Mouse (Mus musculus): ENCODE data around the gene Hoxa4. TPM values are rescaled to one million over a fixed set of nuclear protein-coding genes. Genes with fewer than 3 reads are reported as not detected.

The Hoxa4 gene
- total RNA-seq, 2 experiments from 2014 or later = 4.1 to 4.9 TPM

DNA sequence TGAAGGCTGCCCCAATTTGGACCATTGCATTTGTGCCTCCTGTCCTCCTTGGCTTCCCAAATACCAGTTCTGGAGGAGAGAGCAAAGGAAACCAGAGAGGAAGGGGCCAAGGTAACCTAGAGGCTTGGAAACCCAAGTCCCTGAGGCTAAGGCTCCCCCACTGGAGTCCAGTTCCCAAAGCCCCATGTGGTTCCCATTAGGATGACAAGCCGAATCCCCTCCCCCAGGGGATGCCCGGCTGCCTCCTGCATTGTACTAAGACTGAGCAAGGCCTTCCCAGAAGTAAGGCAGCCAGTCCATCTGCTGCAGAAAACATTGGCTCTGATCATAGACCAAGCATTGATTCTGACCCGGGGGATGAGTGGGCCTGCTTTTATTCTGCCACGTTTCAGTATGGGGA is 20.2 kb downstream of the Hoxa4 start:
- DNase-seq = no peak
- intact Hi-C loops (cut with DNase I; ENCODE audit: low total_unique reads) = loop anchor here (1.0 kb wide), 1 partner anchor 49 kb away; no protein-coding TSS in a partner anchor

DNA sequence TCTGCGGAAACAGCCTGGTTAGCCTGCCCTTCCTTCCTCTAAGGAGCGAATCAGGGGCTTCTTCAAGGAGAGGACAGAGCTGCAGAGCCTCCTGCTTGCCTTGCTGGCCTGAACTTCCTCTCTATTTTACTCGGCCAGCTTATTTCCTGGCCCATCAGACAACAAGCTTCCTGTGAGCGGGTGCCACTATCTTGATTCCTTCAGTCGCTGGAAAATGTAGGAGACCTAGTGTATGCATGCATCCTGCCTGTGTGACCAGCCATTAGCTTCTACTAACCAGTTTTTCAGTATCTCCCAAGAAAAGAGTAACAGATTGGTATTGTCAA is 20.7 kb downstream of the Hoxa4 start:
- DNase-seq = no peak
- intact Hi-C loops (cut with DNase I; ENCODE audit: low total_unique reads) = loop anchor here (1.0 kb wide), 1 partner anchor 49 kb away; no protein-coding TSS in a partner anchor

DNA sequence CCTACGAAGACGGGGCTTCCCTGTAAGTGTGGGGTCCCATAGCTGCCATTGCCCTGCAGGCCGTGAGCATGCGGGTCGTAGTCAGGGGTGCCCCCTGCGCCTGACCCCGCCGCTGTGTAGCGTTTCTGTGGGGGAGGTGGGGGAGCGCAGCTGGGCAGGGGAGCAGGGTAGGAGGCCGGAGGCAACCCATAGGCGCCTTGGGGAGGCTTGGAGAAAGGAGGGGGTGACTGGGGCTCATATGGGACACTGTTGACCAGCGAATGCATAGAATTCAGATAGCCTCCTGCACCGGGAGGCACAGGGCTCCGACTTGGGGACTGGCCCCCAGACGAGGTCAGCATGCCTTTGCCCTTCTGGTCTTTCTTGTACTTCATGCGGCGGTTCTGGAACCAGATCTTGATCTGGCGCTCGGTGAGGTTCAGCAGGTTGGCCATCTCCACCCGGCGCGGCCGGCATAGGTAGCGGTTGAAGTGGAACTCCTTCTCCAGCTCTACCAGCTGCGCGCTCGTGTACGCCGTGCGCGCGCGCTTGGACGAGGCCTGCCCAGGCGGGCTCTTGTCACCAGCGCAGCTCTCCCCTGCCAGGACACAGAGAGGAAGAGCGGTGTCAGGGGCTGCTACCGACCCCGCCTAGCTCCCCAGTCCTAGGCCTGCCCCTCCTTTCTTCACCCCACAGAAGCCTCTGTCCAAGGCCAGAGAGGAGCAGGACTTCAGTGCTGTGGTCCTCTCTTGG is 21.2 kb downstream of the Hoxa4 start:
- intact Hi-C loops (cut with DNase I; ENCODE audit: low total_unique reads) = no loop called here
- no peak for DNase-seq

DNA sequence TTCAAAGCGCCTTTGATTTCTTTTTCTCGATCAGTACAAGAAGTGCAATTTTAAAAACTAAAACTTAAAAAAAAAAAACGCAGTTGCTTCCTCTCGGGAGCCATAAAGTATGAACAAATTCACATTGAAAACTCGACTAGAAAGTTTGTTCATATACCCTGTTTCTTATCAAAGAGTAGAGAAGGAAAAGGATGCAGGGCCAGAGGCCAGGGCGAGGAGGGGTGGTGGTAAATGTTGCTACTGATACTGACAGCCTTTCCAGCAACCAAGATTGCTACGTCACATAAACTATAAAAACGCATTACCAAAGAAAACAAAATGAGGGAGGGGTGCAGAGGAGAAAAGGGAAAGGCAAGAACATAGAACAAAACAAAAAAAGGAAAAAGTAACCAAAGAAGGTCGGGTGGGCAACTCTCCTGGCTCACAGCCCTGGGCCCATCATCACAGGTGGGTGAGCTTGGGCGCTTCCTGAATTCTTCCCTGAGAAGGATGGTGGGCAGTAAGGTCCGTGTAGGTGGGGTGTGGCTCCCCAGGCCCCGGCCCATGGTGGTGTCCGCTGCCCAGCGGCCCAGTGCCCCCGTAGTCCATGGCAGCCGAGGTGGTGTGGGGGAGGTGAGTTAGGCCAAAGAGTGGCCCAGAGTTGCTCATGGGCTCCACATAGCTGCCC is 21.9 kb downstream of the Hoxa4 start:
- intact Hi-C loops (cut with DNase I; ENCODE audit: low total_unique reads) = no loop called here
- DNase-seq = no peak

DNA sequence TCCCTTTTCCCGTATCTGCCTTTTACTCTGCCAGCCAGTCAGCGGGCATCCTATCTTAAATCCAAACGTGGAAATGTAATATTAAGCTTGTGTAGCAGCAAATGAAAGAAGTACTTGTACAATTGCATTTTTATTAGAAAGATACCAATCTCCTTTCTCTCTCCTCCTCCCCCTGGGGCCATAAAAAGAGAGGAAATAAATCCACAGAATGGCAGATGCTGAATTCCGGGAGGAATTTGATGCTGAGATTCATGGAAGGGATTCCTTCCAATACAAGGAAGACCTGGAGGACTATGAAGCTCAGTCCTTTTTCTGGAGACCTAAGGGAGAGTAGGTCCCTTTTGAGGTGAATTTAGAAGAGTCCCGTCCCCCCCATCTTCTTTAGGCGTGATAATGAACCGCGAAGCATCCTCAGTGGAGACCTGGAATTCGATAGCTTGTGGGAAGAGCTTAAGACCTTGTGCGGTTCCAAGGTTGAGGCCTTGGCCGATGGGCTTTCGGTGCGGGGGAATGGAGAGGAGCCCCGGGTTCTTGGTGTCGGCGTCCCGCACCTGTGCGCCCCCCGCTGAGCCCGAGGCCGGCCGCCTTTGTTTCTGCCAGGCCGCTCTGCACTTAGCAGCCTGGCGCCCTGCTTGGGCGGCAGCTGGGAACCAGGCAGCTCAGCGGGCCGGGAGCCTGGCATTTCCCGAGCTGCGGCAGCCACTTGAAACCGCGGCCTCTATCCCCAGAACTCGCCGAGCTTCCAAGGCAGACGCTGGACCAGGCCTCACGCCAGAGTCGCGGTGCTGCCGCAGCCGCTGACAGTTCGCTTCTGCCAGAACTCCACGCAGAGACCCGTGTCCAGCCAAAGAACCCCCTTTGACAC is 23.1 kb downstream of the Hoxa4 start:
- no peak for DNase-seq
- intact Hi-C loops (cut with DNase I; ENCODE audit: low total_unique reads) = no loop called here

DNA sequence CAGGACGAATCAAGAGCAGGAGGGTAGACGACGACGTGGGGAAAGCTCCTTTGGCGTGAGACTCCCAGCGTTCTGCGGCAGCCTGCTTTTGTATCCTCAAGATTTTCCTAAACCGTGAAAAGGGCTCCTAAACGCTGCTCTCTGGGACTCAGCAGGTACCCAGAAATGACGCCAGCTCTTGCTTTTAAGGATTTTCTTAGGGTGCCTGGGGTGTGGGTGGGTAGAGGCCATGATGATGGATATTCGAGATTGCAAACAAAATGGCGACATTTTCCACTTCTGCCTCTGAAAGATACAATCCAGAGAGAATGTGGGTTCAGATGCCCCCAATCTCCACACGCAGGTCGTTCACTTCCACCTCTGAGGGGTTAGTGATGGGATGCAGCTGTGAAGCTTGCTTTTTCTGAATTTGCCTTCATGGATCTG is 23.8 kb downstream of the Hoxa4 start:
- intact Hi-C loops (cut with DNase I; ENCODE audit: low total_unique reads) = no loop called here
- no peak for DNase-seq

DNA sequence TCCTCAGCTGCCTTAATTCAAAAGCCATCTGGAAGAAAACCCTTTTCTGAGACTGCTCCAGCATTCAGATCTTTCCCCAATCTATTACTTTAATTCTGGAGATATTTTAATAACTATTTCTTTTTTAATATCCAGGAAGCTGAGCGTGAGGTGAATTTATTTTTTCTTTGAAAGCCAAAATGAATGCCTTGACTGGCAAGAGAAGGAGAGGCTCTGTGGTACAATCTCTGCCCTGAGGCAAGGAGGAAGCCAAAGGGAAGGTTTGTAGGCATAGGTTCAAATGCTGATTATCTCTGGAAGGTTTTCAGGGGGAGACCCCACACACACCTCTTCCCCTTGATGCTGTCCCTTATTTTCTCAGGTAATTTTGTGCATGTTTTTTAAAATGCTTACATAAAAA is 24.4 kb downstream of the Hoxa4 start:
- intact Hi-C loops (cut with DNase I; ENCODE audit: low total_unique reads) = no loop called here
- no peak for DNase-seq

DNA sequence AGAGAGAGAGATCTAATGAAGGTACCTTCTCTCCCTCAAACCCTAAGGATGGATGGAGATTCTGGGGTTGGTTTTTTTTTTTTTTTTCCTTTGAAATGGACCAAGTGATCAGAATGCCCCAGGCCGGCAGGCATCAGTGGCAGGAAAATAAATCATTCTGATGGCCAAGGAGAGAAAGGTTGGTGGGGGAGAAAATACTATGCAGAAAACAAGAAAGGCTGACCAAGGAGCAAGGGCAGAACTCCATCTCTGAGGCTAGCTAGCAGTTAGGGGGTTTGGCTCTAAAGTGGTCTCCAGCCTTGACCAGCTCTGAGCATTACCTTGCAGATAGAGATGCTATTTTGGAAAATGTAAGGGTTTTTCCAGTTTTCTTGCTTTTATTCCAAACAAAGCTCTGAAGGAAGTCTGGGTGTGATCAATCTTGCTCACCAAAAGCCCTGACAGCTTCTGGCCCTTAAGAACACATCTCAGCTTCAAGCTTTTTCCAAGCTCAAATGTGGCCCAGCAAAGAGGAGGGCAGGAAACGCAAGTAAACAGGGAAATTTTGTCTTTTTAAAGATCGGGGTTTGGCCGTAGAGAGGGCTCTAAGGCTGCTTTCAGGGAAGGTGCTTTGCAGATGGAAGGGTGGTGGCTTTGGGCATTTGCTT is 25.0 kb downstream of the Hoxa4 start:
- no peak for DNase-seq
- intact Hi-C loops (cut with DNase I; ENCODE audit: low total_unique reads) = no loop called here

DNA sequence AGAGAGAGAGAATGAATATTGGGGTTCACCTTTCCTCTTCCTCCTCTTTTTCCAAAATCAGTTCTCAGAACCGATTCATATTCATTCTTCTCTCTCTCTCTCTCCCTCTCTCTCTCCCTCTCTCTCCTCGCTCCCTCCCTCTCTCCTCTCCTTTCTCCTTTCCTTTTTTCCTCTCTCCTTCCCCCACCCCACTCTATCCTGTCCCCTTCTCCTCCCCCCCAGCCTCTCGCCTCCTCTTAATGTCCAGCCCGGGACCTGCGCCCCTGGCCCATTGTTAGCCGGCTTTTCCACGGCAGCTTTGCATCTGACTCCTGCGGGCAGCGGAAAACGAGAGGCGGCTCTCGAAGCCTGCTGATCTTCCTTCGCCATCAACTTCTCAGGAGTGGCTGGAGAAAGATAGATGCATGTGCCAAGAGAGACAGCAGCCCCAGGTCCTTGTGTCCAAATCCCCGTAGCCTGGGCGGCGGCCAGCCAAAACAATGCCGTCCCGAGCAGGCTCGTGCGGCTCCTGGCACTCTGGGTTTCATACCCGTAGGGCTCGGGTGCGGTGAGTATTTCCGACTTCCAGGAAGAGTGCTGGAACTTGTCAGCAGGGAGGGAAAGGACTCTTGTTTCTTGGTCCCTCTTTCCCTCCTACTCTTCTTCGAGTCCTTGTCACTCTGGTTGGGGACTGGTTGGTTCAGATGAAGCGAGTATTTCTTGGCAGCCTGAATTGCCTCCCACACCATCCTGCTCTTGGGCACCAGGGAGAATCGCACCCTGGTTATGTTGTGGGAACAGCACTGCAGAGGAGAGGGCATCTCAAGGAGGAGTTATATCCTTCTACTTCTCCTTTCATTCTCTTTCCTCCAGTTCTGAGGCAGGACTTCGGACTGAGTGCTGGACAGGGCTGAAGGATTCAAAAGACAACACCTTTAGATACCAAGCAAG is 25.8 kb downstream of the Hoxa4 start:
- intact Hi-C loops (cut with DNase I; ENCODE audit: low total_unique reads) = no loop called here
- DNase-seq = no peak

DNA sequence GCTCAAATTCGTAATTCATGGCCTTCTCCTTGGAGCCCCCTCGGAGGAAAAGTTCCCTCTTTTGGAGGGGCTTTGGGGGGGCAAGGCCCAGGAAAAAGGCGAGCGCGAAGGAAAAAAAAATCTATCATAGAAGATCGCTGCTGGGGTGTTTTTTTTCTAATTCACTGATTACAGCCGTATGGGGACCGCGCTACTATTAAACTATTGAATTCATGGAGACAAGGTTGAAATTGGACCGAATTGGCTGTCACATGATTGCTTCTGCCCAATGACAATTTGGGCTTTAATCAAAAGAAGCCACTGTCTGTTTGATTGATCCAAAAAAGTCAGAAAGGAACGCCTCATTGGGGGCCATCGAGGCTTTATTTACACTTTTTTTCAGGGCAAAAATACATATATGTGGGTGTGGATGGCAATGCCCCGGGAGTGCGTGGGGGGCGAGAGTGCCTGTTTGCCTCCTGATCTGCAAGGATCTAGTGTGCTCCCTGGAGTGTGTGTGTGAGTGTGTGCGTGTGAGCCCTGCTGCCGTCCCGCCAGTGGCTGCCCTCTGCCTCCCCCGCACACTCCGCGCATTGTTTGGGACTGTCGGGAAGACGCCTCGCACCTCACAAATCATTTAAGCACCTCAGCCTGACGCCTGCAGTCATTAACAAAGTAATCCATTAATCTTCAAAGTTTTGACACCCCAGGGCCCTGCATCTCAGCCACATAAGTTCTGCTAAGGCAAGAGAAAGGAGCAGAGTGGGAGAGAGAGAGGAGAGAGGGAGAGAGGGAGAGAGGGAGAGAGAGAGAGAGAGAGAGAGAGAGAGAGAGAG is 26.7 kb downstream of the Hoxa4 start, which contains the start of gene Hoxa2:
Gene Hoxa2, minus strand, starts transcription at position 206 of the 815 bp plus-strand sequence.
- intact Hi-C loops (cut with DNase I; ENCODE audit: low total_unique reads) = no loop called here
- no peak for DNase-seq

DNA sequence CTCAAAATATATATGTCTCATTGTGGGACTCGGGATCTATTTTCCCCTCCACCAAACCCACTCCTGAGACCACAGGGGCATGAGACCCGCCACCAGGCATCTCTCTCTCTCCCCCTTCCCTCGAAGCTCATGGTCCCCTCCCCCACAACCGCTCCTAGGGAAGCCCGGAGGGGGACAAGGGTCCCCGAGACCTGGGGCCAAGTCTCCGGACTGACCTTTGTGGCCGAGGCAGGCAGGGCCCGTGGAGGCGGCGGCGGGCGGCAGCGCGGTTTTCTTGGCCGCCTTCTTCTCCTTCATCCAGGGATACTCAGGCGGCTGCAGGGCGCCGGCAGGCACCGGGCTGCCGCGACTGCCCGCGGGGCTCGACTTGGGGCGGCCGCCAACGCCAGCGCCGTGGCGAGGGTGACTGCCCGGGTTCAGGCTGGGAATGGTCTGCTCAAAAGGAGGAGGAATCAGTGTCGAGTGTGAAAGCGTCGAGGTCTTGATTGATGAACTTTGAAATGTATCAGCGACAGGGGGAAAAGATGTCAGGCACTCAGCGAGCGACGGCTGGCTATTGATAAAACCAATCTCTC is 27.4 kb downstream of the Hoxa4 start:
- intact Hi-C loops (cut with DNase I; ENCODE audit: low total_unique reads) = no loop called here
- no peak for DNase-seq

DNA sequence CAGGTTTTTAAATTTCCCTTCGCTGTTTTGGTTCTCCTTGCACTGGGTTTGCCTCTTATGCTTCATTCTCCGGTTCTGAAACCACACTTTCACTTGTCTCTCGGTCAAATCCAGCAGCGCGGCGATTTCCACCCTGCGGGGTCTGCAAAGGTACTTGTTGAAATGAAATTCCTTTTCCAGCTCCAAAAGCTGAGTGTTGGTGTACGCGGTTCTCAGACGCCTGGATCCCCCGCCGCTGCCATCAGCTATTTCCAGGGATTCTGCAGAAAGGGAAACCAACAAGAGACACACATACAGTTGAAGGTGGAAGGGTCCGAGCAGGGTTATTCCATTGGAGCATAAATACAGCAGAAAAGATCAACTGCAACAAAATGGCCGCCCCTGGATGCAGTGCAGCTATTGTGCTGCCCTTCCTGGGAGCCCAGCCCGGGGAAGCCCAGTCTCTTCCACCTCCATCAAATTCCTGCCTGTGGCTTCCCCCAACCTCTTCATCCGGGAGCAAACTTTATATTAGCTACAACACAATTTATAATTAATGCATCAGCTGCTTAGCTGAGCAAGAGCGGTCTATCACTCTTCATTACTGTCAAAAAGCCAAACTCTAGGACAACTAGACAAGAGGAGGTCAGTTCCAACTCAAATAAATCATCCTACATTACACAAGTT is 28.1 kb downstream of the Hoxa4 start:
- intact Hi-C loops (cut with DNase I; ENCODE audit: low total_unique reads) = no loop called here
- no peak for DNase-seq

DNA sequence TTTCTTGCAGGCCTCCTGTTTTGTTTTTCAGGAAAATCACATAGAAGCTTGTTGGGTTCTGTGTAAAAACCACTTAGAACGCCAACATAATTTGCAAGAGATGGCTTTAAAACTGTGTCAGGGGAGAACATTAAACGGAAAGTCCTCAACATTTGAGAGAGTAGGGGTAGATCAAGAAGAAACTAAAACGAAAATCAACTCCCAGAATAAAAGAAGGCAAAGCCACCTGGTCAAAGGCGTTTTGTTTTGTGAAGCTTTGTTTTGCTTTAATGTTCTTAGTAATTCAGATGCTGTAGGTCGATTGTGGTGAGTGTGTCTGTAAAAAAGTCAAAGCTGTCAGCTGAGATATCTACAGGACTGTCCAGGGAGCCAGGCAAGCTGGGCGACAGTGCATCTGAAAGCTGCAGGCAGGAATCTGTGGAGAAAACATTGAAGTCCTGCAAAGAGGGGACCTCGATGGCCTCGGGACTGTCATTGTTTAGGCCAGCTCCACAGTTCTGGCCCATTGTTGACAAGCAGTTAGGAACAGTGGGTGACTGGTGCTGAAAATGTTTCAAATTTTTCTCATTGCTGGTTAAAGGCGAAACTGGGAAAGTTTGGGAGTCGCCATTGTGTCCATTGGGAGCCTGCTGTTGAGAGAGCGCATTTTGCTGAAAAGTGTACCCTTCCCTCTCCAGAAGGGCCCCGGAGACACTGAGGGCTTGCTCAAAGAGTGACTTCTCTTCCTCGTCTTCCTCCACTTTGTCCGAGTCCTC is 28.8 kb downstream of the Hoxa4 start:
- intact Hi-C loops (cut with DNase I; ENCODE audit: low total_unique reads) = no loop called here
- no peak for DNase-seq

DNA sequence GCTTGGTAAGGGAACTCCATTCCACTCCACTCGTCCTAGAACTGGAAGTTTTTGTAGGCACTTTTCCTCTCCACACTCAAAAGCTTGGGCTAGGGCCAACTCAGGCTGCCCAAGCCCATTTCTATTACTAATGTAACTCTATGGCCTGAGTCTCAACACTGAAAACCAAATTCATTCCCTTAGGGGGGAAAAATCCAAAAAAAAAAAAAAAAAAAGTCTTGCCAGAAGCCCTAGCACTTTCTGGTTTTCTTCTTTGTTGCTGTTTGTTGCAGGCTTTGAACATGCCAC is 29.5 kb downstream of the Hoxa4 start:
- no peak for DNase-seq
- intact Hi-C loops (cut with DNase I; ENCODE audit: low total_unique reads) = no loop called here

DNA sequence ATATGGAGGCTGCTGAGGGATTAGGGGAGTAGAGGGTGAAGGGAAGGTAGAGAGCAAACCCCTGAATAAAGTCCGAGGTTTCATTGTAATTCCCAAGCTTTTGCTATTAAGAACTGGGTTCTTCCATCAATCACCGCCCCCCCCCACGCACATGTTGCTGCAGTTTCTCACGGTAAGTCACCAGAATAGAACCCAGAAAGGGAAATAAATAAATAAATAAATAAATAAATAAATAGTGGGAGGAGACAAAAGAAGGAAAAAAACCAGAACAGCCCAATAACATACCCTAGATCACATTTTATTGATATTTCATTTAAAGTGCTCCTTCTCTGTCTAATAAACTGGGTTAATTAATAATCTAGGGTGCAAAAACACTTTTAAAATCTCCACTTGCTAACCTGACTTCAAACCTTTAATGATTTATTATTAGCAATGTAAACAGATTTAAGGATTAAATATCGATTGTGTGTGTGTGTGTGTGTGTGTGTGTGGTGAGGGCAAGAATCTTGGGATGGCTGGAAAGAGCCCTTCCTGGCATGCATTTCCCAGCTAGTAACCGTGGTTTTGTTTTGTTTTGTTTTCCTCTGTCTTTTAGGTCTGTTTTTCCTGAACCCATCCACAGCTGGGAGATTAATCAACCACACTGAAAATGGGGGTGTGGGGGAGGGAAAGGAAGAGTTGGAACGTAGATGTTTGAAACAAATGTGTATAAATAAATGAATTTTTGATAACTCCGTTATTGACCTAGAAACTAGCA is 30.0 kb downstream of the Hoxa4 start:
- intact Hi-C loops (cut with DNase I; ENCODE audit: low total_unique reads) = no loop called here
- no peak for DNase-seq

Measured in gastrocnemius, postnatal 14 days (tissue).